Mouse (Mus musculus) frontal cortex, postnatal 36 days (tissue): ENCODE measurements at regions not wholly inside any gene's neighbourhood (a gene's known extent, or its start where the extent isn't known, plus 50 kb on each side); places are given as distances from the start of the nearest gene placed in this dataset.

ENCODE experiments used
- DNase-seq, 2 experiments: peaks; one replicate each; pipeline ENCODE4 v3.0.0; 2022; ENCODE audit warnings: low spot score in 2 of 2

DNA sequence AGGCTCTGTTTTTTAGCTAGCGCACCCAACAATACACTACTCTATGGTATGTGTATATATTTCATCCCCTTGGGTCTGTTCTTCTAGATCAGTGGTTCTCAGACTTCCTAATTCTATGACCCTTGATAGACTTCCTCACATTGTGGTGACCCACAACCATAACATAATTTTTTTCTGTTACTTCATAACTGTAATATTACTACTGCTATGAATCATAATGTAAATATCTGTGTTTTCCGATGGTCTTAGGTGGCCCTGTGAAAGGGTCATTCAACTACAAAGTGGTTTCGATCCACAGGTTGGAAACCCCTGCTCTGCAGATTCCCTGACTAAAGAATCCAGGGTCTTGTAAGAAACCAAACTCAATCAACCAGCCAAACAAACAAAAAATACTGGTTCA is 220.8 kb downstream of the Opa1 start:
- no peak for DNase-seq

DNA sequence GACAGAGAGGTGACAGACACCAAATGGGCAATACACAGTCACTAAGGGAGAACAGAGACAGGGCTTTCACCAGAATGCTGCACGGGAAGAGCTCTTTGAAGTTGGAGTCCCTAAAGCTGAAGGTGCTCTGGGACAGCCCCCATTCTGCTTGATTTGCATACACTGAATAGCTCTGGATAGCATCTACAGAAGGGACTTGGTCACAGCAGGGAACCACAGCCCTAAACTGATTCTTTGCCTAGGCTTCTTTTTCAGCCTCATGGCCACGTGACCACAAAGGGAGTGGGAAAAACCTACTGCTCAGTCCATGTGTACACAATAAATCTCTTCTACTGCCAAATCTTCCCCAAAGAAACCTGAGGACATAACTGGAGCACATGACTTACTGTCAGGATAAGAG is 221.3 kb downstream of the Opa1 start:
- DNase-seq, result no peak

GRCm38 (mm10) chr16:29802085-29802484 is 223.0 kb downstream of the Opa1 start:
- no peak for DNase-seq

- DNase-seq, result no peak
Observed at GRCm38 (mm10) chr16:29802603-29803002, 223.5 kb downstream of the Opa1 start.

- no peak for DNase-seq
Observed at GRCm38 (mm10) chr16:29807859-29808258, 228.7 kb downstream of the Opa1 start.

DNA sequence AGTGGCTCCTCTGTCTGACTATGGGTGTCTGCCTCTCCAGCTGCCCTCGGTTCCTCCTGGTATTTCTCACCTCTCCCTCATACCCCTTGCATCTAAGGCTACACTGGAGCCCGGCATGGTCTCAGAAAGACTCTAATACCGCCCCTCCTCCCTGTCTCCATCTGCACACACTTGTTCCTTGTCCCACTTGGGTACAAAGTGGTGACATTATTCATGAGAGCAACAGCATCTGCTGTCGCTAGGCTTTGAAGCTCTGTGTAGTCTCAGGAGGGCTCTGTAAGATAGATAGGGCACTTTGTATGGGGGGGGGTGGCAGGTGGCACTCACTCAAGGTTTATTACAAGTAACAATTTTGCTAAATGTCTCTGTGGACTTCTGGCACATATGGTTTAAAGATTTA is 229.7 kb downstream of the Opa1 start:
- DNase-seq, result no peak

GRCm38 (mm10) chr16:29813411-29814038 is 234.4 kb downstream of the Opa1 start:
- peak; percentile 67 to 77 for DNase-seq

DNA sequence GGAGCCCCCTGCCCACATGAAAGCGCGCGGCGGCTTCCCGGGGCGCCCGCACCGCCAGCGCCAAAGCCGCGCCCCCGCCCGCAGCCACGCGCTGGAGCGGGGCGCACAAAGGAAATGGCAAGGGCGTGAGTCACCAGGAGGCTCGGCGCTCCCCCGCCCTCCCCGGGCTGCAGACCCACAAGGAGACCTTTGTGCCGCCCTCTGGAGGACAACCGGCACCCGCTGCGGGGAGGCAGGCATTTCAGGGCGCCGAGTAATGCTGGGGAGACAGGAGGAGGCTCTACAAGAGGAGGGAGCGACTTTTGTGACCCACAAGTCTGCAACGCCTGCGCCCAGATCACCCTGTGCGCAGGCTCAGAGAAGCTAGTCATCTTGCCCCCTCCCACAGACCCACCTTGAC is 234.9 kb downstream of the Opa1 start:
- DNase-seq, result no peak

- peak in 1 of 2 experiments; percentile 13 for DNase-seq
Observed at GRCm38 (mm10) chr16:29814655-29815054, 235.5 kb downstream of the Opa1 start.

GRCm38 (mm10) chr16:29815200-29815599 is 236.1 kb downstream of the Opa1 start:
- peak; percentile 27 to 28 for DNase-seq

- DNase-seq, result no peak
Observed at GRCm38 (mm10) chr16:29815632-29816337, 236.7 kb downstream of the Opa1 start.

GRCm38 (mm10) chr16:29816681-29817369 is 237.7 kb downstream of the Opa1 start:
- DNase-seq, result peak; percentile 87 to 88

GRCm38 (mm10) chr16:29818807-29819440 is 239.8 kb downstream of the Opa1 start:
- no peak for DNase-seq

DNA sequence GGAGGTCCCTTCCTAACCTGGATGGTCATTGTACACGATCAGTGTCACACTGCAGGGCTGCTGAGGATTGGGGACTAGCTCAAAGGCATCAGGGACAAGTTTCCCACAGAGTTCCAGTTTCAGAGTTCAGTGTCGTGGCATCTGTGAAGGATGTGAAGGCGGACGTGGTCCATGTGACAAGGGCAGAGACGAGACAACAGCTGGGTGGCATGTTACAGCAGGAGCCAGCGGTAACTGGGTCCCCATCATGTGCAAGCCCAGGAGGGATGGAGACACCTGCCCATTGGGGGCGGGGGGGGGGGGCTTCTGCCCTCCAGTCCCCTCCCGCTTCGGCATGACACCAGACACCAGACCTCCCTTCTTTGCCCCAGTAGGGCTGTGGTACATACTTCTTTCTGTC is 241.6 kb downstream of the Opa1 start:
- no peak for DNase-seq

DNA sequence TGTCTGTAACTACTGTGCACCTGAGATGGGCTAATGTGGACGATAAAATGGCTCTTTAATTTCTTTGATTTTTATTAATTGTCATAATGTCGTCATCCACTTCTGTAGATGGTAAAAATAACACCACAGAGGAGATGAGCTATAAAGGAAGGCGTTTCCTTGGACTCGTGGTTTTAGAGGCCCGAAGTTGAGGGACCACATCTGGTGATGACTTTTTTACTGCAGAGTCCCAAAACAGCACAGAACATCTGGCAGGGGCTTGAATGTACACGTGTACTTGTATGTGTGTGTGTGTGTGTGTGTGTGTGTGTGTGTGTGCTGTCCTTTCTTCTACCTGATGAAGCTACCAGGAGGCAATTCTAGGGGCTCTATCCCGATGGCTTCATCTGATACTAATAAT is 242.1 kb upstream of the Hes1 start:
- DNase-seq, result no peak

GRCm38 (mm10) chr16:29822843-29823401 is 241.3 kb upstream of the Hes1 start:
- DNase-seq, result no peak

- DNase-seq, result no peak
Observed at GRCm38 (mm10) chr16:29826927-29827326, 237.3 kb upstream of the Hes1 start.

GRCm38 (mm10) chr16:29827776-29828175 is 236.4 kb upstream of the Hes1 start:
- no peak for DNase-seq

DNA sequence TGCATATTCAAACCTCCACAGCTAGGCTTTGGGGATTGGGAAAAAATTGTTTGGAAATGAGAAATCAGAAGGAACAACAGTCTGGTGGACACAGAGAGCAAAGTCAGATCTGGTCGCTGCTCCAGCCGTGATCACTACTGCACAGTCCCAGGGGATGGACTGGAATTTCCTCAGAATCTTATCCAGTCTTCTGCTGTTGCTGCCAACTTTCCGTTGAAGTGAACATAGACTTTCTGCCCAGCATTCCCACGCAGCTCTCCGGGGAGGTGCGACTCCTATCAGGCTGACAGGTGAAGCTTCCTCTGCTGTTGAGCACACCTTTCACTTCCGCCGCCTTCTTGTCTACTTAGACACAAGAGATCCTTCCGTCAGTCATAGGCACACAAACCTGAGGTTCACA is 234.7 kb upstream of the Hes1 start:
- no peak for DNase-seq

- no peak for DNase-seq
Observed at GRCm38 (mm10) chr16:29830101-29830500, 234.1 kb upstream of the Hes1 start.

- DNase-seq, result no peak
Observed at GRCm38 (mm10) chr16:29833298-29833697, 230.9 kb upstream of the Hes1 start.

DNA sequence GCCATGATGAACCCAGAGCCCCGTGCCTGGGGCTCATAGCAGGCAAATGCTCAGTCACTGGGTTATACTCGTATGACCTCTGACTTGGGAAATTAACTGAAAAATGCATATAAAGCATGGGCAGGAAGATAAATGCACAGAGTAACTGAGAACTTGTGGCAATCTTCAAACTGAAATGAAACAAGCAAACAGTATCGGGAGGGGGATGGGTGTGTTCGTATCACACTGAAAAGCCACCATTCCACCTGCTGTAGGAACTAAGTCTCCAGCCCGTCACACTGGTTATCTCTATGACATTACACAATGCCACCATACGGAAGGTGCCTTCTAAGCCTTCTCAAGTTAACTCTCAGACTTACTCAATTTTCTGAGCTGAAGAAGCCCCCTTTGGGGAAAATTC is 230.3 kb upstream of the Hes1 start:
- DNase-seq, result no peak
